Mouse (Mus musculus) CD4-positive naive resting alpha-beta T cell, adult 76 days (primary cell): ENCODE data around the gene Vmn2r58. TPM values are rescaled to one million over a fixed set of nuclear protein-coding genes. Genes with fewer than 3 reads are reported as not detected.

Source experiments
- total RNA-seq: library from RNA; stranded (reverse); gene quantifications from one replicate; pipeline ENCODE4 v1.2.4, GENCODE M21; 2023

Vmn2r58 gene
- not detected for total RNA-seq

GRCm38 (mm10) chr7:41872612-41873011, at the start of gene Vmn2r58:
Gene Vmn2r58, minus strand, starts transcription at chr7:41872712.

Other genes with a start within 250 kb of the Vmn2r58 start
- gene Zfp788, start 239.5 kb downstream of the Vmn2r58 start, total RNA-seq: 19.1 TPM
- not detected for gene Vmn2r59, start 186.3 kb upstream of the Vmn2r58 start, total RNA-seq
- gene Vmn2r60, start 235.1 kb upstream of the Vmn2r58 start, total RNA-seq: not detected